Mouse (Mus musculus): ENCODE data around the gene Oser1.

DNA sequence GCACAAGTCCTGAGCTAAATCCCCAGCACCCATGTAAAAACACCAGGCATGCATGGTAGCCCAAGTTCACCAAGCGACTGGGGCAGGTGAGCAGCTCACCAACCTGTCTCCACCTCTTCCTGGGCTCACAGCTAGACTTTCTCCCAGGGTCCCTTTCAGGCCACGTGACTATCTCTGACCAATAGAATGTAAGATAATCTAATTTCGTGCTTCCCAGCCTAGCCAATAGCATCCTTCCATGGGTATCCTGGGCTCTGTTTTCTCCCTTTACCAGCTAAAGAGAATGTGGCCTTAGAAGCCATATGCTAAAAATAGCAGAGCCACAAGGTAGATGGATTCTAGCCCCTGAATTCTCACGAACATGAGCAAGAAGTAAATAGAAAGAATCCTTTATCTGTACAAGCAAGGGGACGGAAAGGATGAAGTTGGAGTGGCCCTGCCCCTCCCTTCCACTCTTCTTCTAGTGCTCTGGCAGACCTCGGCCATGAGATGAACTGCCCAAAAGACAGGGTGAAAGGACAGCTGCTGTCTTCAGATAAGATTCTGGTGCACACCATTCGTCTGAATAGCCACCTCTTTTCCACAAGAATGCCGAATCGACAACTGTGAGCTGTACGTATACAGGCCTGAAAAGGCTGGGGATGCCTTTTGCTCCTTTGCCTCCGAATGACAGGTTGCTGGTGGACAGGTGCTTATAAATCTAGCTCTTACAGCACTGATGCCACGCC is 68.2 kb downstream of the Oser1 start:
- TF ChIP-seq POLR2A (IDR thresholded peaks at IDR 0.05; ENCODE audit: insufficient read depth, low read depth, low read length) (no peak), CTCF (IDR thresholded peaks at IDR 0.05) (no peak), EP300 (IDR thresholded peaks at IDR 0.05; ENCODE audit: insufficient read depth, low read depth, low read length) (no peak)

Measured in heart, adult 2 months (tissue).